Mouse (Mus musculus): Measurements from ENCODE around the gene Cd3e.

The Cd3e gene

DNA sequence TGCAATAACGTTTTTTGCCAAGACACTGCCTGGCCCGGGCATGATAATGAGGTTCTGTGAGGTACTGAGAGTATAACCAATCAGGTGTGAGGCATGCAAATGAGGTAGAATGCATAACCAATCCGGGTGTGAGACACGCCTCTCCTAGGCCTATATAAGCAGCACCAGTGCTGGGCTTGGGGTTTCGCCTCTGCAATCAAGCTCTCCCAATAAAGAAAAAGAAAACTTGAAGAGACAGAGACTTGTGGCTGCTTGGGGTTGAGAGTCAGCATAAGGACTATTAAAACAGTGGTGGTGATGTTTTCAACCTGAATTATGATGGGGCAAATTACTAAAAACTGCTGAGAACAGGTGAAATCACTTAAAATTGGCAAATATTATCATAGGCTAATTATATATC lies 41.7 kb downstream of the Cd3e start:
- DNase-seq: peak; percentile 16

DNA sequence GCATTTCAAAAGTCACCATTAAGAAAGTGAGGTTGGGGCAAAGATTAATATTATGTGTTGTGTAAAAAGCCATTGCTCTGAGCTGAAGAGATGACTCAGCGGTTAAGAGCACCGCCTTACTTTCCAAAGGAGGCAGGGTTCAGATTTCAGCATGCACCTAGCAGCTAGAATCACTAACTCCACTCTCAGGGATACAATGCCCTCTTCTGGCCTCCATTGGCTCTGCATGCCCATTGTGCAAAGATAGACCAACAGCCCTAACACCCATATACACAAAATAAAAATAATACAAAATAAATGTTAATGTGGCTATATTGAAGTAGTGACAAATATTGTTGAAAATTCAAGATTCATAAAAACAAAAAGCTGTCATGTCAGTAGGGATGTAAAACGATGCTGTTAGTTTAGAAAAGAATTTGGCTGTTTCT lies 42.6 kb downstream of the Cd3e start:
- DNase-seq: peak; percentile 86

DNA sequence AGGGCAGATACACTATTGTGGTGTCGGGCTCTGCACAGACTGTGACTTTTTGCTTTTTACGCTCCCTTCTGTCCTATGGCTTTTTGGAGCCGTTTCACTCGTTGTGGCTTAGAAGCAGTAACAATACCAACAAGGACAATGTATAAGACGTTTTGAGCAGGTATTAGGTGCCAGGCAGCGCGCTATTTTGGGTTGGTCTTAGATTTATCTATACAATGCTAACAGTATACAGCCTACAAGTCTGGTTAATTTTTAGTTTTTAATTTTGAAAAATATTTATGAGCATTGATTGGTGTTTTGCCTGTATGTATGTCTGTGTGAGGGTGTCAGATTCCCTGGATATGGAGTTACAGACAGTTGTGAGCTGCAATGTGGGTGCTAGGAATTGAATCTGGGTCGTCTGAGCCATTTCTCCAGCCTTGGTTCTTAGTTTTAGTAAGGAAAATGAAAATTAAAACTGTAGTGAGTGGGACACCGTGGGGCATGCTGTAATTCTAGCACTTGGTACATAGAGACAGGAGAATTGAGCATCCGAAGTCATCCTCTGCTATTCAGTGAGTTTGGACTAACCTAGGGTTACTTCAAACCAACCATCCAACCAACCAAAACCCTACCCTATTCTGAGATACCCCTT lies 43.5 kb downstream of the Cd3e start:
- no peak for DNase-seq

DNA sequence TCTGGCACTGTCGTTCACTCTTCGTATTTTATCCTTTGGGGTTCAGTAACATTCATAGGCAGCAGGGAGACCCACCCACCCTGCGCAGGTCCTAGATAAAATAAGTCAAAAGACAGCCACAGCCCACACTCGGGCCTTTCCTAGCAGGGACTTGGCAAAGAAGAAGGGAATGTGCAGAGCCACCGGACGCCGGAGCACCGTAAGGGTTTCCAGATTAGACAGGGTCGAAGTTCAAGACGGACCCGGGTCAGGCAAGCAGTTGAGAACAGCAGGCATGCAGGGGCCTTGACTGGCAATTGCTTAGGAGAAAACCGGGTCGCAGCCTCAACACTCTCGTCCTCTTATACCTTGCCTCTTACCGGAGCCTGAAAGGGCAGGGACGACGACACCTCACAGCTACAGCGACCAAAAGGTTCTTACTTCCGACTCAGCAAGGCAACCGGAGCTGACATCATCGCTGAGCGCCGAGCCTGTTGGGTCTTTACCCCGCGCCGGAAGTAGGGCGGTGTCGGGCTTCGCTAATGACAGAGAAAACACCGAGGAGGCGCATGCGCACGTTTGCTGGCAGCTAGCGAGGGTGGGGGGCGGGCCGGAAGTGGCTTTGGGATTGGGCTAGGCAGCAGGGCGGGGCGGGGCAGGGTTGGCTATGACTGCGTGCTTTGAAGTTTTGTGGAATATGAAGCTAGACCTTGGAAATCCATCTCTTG lies 44.1 kb downstream of the Cd3e start, which contains the start of gene Ube4a:
Gene Ube4a, minus strand, starts transcription at position 475 of the 707 bp plus-strand sequence.
- peak; percentile 99 for DNase-seq

DNA sequence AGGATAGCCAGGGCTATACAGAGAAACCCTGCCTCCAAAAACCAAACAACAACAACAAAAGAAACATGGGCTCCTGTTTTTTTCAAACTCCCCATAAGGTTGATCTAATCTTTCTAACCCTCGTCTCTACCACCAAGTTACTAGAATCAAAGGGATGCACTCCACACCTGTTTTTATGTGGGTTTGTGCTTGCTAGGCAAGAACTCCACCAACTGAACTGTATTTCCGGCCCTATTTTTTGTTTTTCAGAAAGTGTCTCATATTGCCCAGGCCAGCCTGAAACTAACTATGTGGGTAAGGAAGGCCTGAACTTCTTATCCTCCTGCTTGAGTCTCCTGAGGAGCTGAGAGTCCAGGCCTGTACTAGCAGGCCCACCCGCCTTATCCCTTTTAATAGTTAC lies 55.0 kb downstream of the Cd3e start:
- DNase-seq: no peak

Data from kidney, adult 11 months (tissue).